Mouse (Mus musculus) MEL (cell line): ENCODE data around the gene Cd84. TPM values are rescaled to one million over a fixed set of nuclear protein-coding genes. Genes with fewer than 3 reads are reported as not detected.

Experiments
- DNase-seq: peaks from one replicate; pipeline ENCODE4 v3.0.0; 2011; ENCODE audit warnings: low read depth, low spot score
- H3K27ac ChIP-seq: 2 replicates; pipeline ENCODE4 v1.5.1; 2012; ENCODE audit warnings: low read depth, mild to moderate bottlenecking, control low read depth, low read length, moderate library complexity; ENCODE audit not compliant: control insufficient read depth
- H3K27me3 ChIP-seq, 2 experiments: fragments of 150-350 bp in 1 of 2; sonication (generic) in 1 of 2; 2 replicates each; pipeline ENCODE4 v1.6.1; 2012; ENCODE audit warnings: low read length in 2 of 2, mild to moderate bottlenecking in 2 of 2, improper control_type of control experiment in 1 of 2, moderate library complexity in 1 of 2; ENCODE audit not compliant: insufficient read depth in 2 of 2, control insufficient read depth in 1 of 2
- H3K36me3 ChIP-seq, 2 experiments: 2 replicates each; pipeline ENCODE4 v1.6.1; 2012 to 2014; ENCODE audit warnings: low read length in 2 of 2, improper control_type of control experiment in 1 of 2, inconsistent platforms in 1 of 2, mild to moderate bottlenecking in 1 of 2; ENCODE audit not compliant: insufficient read depth in 2 of 2, control insufficient read depth in 1 of 2
- H3K4me1 ChIP-seq, 2 experiments: fragments of 150-350 bp in 1 of 2; sonication (generic) in 1 of 2; 2 replicates each; pipeline ENCODE4 v1.6.1; 2012; ENCODE audit warnings: low read length in 2 of 2, improper control_type of control experiment in 1 of 2, mild to moderate bottlenecking in 1 of 2; ENCODE audit not compliant: insufficient read depth in 2 of 2, control insufficient read depth in 1 of 2
- H3K4me3 ChIP-seq, 2 experiments: fragments of 150-350 bp in 1 of 2; sonication (generic) in 1 of 2; 2 replicates each; pipeline ENCODE4 v1.5.1; 2012; ENCODE audit warnings: low read depth in 2 of 2, low read length in 2 of 2, mild to moderate bottlenecking in 2 of 2, moderate library complexity in 2 of 2, control low read depth in 1 of 2, improper control_type of control experiment in 1 of 2; ENCODE audit not compliant: control insufficient read depth in 1 of 2, insufficient read depth in 1 of 2
- H3K79me2 ChIP-seq: 2 replicates; pipeline ENCODE4 v1.6.1; 2012; ENCODE audit warnings: mild to moderate bottlenecking, low read length, moderate library complexity; ENCODE audit not compliant: control insufficient read depth, poor library complexity, insufficient read depth
- H3K9ac ChIP-seq: 2 replicates; pipeline ENCODE4 v1.6.1; 2012; ENCODE audit warnings: low read depth, mild to moderate bottlenecking, control low read depth, low read length, moderate library complexity; ENCODE audit not compliant: control insufficient read depth, poor library complexity, severe bottlenecking
- H3K9me3 ChIP-seq: fragments of 150-350 bp; sonication (generic); replicated peaks from 2 replicates; pipeline ENCODE4 v1.6.1; 2012; ENCODE audit warnings: mild to moderate bottlenecking, low read length, improper control_type of control experiment, moderate library complexity; ENCODE audit not compliant: insufficient read depth
- GATA1 ChIP-seq: IDR thresholded peaks from 2 replicates; pipeline ENCODE4 v1.6.1; 2011; ENCODE audit warnings: low read depth, low read length, improper control_type of control experiment
- POLR2A ChIP-seq, 2 experiments: IDR thresholded peaks; 2 replicates each; pipeline ENCODE4 v1.6.1; 2011 to 2012; ENCODE audit warnings: low read length in 2 of 2, mild to moderate bottlenecking in 2 of 2, control low read depth in 1 of 2, improper control_type of control experiment in 1 of 2, low read depth in 1 of 2, moderate library complexity in 1 of 2; ENCODE audit not compliant: control insufficient read depth in 1 of 2, insufficient read depth in 1 of 2, poor library complexity in 1 of 2
- polyA plus RNA-seq, 2 experiments: library from polyadenylated mRNA; stranded (reverse) in 1 of 2; unstranded in 1 of 2; fragments of >175 nt in 1 of 2; fragments of >200 nt in 1 of 2; gene quantifications; 2 replicates each; pipeline versions ENCODE4 v1.2.1 to v1.2.4; 2012; ENCODE audit warnings: low replicate concordance in 2 of 2, low read depth in 1 of 2; ENCODE audit not compliant: insufficient read length in 2 of 2, insufficient read depth in 1 of 2, missing spikeins in 1 of 2
- total RNA-seq: library from RNA; depleted of rRNA; stranded (reverse); fragments of 300-350 nt; gene quantifications from 2 replicates; pipeline ENCODE4 v1.2.3, GENCODE M21; 2012; rRNA removed

Gene Cd84
- total and polyA plus RNA-seq, 3 experiments: 6.8 to 10.4 TPM; not detected in 1

- no peak overlapping the region for H3K27ac ChIP-seq
- no peaks in the 10 kb centered on the region for H3K9me3 ChIP-seq
- no peaks in the 10 kb centered on the region; a peak in 1 of 4 replicates for H3K27me3 ChIP-seq
- DNase-seq: peak; percentile 43
- peaks cover 0 to 8% of the 10 kb centered on the region in 2 experiments; a peak in 3 of 4 replicates for H3K4me1 ChIP-seq
- H3K79me2 ChIP-seq: no peaks in the 10 kb centered on the region
- no peak overlapping the region for H3K9ac ChIP-seq
- peaks cover 0 to 5% of the 10 kb centered on the region in 2 experiments; a peak in 2 of 4 replicates for H3K36me3 ChIP-seq
- no peak overlapping the region for H3K4me3 ChIP-seq
- TF ChIP-seq POLR2A (IDR thresholded peaks at IDR 0.05; ENCODE audit: control insufficient read depth in 1 of 2, insufficient read depth in 1 of 2, low read depth in 1 of 2, low read length in 2 of 2, poor library complexity in 1 of 2) (no peak), GATA1 (0 out of 2 replicates have a peak, but pooled peaks have one; percentile 4)
Observed at GRCm38 (mm10) chr1:171938952-171939948, 99.8 kb downstream of the Cd84 start.

Other genes starting within 250 kb of the Cd84 start
- gene Ly9, start 232.3 kb upstream of the Cd84 start, total RNA-seq: not detected in 2 replicates
- under 1 TPM in 1 of 2 experiments, not detected in 1; 0.25 TPM for gene Ly9, start 232.3 kb upstream of the Cd84 start, polyA plus RNA-seq
- gene Slamf7, start 186.7 kb upstream of the Cd84 start, total RNA-seq: not detected in 2 replicates
- gene Slamf7, start 186.7 kb upstream of the Cd84 start, polyA plus RNA-seq: not detected
- gene Cd48, start 157.7 kb upstream of the Cd84 start, total RNA-seq: 84.6 and 108 TPM in 2 replicates
- 10 to 100 TPM in 1 of 2 experiments, not detected in 1; 64.6 TPM for gene Cd48, start 157.7 kb upstream of the Cd84 start, polyA plus RNA-seq
- 0.72 and 0.73 TPM in 2 replicates for gene Slamf1, start 72.6 kb upstream of the Cd84 start, total RNA-seq
- 1 to 10 TPM in 1 of 2 experiments, not detected in 1; 1.3 TPM for gene Slamf1, start 72.6 kb upstream of the Cd84 start, polyA plus RNA-seq
- 0.04 and 0.10 TPM in 2 replicates for gene Gm10521, start 56.0 kb downstream of the Cd84 start, total RNA-seq
- gene Gm10521, start 56.0 kb downstream of the Cd84 start, polyA plus RNA-seq: under 1 TPM in 1 of 2 experiments, not detected in 1; 0.39 TPM
- not detected in 2 replicates for gene Slamf6, start 77.8 kb downstream of the Cd84 start, total RNA-seq
- gene Slamf6, start 77.8 kb downstream of the Cd84 start, polyA plus RNA-seq: under 1 TPM in 1 of 2 experiments, not detected in 1; 0.01 TPM
- 0.39 and 0.88 TPM in 2 replicates for gene Vangl2, start 188.7 kb downstream of the Cd84 start, total RNA-seq
- 1 to 10 TPM in 1 of 2 experiments, not detected in 1; 3.0 TPM for gene Vangl2, start 188.7 kb downstream of the Cd84 start, polyA plus RNA-seq
- gene Nhlh1, start 217.9 kb downstream of the Cd84 start, total RNA-seq: not detected in 2 replicates
- gene Nhlh1, start 217.9 kb downstream of the Cd84 start, polyA plus RNA-seq: not detected
- gene Copa, start 242.8 kb downstream of the Cd84 start, total RNA-seq: 90.8 and 92.3 TPM in 2 replicates
- gene Copa, start 242.8 kb downstream of the Cd84 start, polyA plus RNA-seq: 100 to 1,000 TPM in 1 of 2 experiments, 10 to 100 TPM in 1; 81.2 to 118 TPM
- 9.6 and 9.9 TPM in 2 replicates for gene Ncstn, start 243.1 kb downstream of the Cd84 start, total RNA-seq
- gene Ncstn, start 243.1 kb downstream of the Cd84 start, polyA plus RNA-seq: 10 to 100 TPM in 1 of 2 experiments, not detected in 1; 38.5 TPM